Mouse (Mus musculus) heart, embryonic 12.5 days (tissue): ENCODE results near the gene Ankrd63. TPM values are rescaled to one million over a fixed set of nuclear protein-coding genes. Genes with fewer than 3 reads are reported as not detected.
A peak's percentile ranks its signal among the peaks of the same experiment; 100 is the strongest.

ENCODE experiments used
- ATAC-seq: fragments of 200-750 bp; cut with Nextera tagmentation; 2 replicates; pipeline ENCODE4 v1.8.0; 2017; ENCODE audit warnings: moderate TSS enrichment, moderate library complexity; ENCODE audit not compliant: insufficient number of reproducible peaks, low FRiP score
- H3K27ac ChIP-seq: fragments of 300-500 bp; sonication (generic); 2 replicates; pipeline ENCODE4 v1.5.1; 2016; ENCODE audit warnings: mild to moderate bottlenecking, moderate library complexity; ENCODE audit not compliant: poor library complexity, severe bottlenecking
- H3K27me3 ChIP-seq: fragments of 300-500 bp; sonication (generic); replicated peaks from 2 replicates; pipeline ENCODE4 v1.6.1; 2016; ENCODE audit warnings: mild to moderate bottlenecking, moderate library complexity
- H3K36me3 ChIP-seq: fragments of 300-500 bp; sonication (generic); 2 replicates; pipeline ENCODE4 v1.6.1; 2016; ENCODE audit warnings: mild to moderate bottlenecking, moderate library complexity
- H3K4me1 ChIP-seq: fragments of 300-500 bp; sonication (generic); replicated peaks from 2 replicates; pipeline ENCODE4 v1.6.1; 2016; ENCODE audit warnings: mild to moderate bottlenecking
- H3K4me2 ChIP-seq: fragments of 300-500 bp; sonication (generic); 2 replicates; pipeline ENCODE4 v1.6.1; 2016; ENCODE audit warnings: mild to moderate bottlenecking, moderate library complexity
- H3K4me3 ChIP-seq: fragments of 300-500 bp; sonication (generic); 2 replicates; pipeline ENCODE4 v1.5.1; 2016; ENCODE audit warnings: mild to moderate bottlenecking
- H3K9ac ChIP-seq: fragments of 300-500 bp; sonication (generic); 2 replicates; pipeline ENCODE4 v1.6.1; 2016; ENCODE audit warnings: mild to moderate bottlenecking, moderate library complexity
- H3K9me3 ChIP-seq: fragments of 300-500 bp; sonication (generic); replicated peaks from 2 replicates; pipeline ENCODE4 v1.6.1; 2016; ENCODE audit warnings: mild to moderate bottlenecking, moderate library complexity
- WGBS: fragments of 180-500 bp; shearing (Covaris S2); methylation state at CpG from one replicate; pipeline ENCODE4 v1.1.7; 2016; 5-methylcytosine and 5-hydroxymethylcytosine counted together
- polyA plus RNA-seq: library from polyadenylated mRNA; unstranded; fragments of >200 nt; fragmentation: Nextera tagmentation; extraction: Ambion mirVana; gene quantifications from 2 replicates; pipeline ENCODE4 v1.2.1, GENCODE M21; 2016

The Ankrd63 gene
- polyA plus RNA-seq, 1 experiment from 2014 or later = 1.2 TPM

- Histone ChIP-seq H3K27me3 (peaks cover 87% of the 10 kb centered on the region), H3K4me2 (peak overlapping the region; percentile 81), H3K27ac (no peak overlapping the region), H3K4me3 (peak overlapping the region; percentile 49), H3K36me3 (no peaks in the 10 kb centered on the region), H3K4me1 (peaks cover 66% of the 10 kb centered on the region), H3K9me3 (no peaks in the 10 kb centered on the region), H3K9ac (peak overlapping the region; percentile 73)
- 8% methylated on average over 51 of the region's 51 CpGs for WGBS
- no peak for ATAC-seq
Measured at GRCm38 (mm10) chr2:118701971-118702882, 1.5 kb downstream of the Ankrd63 start.

GRCm38 (mm10) chr2:118701161-118701560 lies 2.6 kb downstream of the Ankrd63 start:
- Histone ChIP-seq H3K4me2 (peak overlapping the region; percentile 59; the same call in 1 of the 2 replicates), H3K4me1 (peaks cover 67% of the 10 kb centered on the region), H3K9me3 (no peaks in the 10 kb centered on the region), H3K27ac (no peak overlapping the region), H3K9ac (no peak overlapping the region), H3K4me3 (no peak overlapping the region), H3K27me3 (peaks cover 87% of the 10 kb centered on the region), H3K36me3 (no peaks in the 10 kb centered on the region)
- 15% methylated on average over 5 of the region's 5 CpGs for WGBS
- no peak for ATAC-seq

- Histone ChIP-seq H3K9ac (peak overlapping the region; percentile 38), H3K4me1 (peaks cover 63% of the 10 kb centered on the region), H3K9me3 (no peaks in the 10 kb centered on the region), H3K4me3 (peak overlapping the region; percentile 30), H3K4me2 (peak overlapping the region; percentile 59), H3K27ac (no peak overlapping the region), H3K36me3 (no peaks in the 10 kb centered on the region), H3K27me3 (peaks cover 87% of the 10 kb centered on the region)
- 3% methylated on average over 32 of the region's 32 CpGs for WGBS
- no peak for ATAC-seq
Measured at GRCm38 (mm10) chr2:118700179-118701062, 3.3 kb downstream of the Ankrd63 start.

GRCm38 (mm10) chr2:118697955-118698354 lies 5.8 kb downstream of the Ankrd63 start:
- 53% methylated on average over 7 of the region's 7 CpGs for WGBS
- H3K9ac ChIP-seq = no peak overlapping the region
- H3K9me3 ChIP-seq = no peaks in the 10 kb centered on the region
- no peaks in the 10 kb centered on the region for H3K36me3 ChIP-seq
- H3K27ac ChIP-seq = no peak overlapping the region
- H3K4me3 ChIP-seq = no peak overlapping the region
- no peak for ATAC-seq
- H3K27me3 ChIP-seq = peaks cover 85% of the 10 kb centered on the region
- no peak overlapping the region for H3K4me2 ChIP-seq
- H3K4me1 ChIP-seq = peaks cover 44% of the 10 kb centered on the region

GRCm38 (mm10) chr2:118697311-118697877 lies 6.4 kb downstream of the Ankrd63 start:
- H3K9me3 ChIP-seq = no peaks in the 10 kb centered on the region

GRCm38 (mm10) chr2:118696451-118697308 lies 7.1 kb downstream of the Ankrd63 start:
- Histone ChIP-seq H3K4me1 (peaks cover 36% of the 10 kb centered on the region), H3K27ac (no peak overlapping the region), H3K9me3 (no peaks in the 10 kb centered on the region), H3K4me3 (no peak overlapping the region), H3K4me2 (peak overlapping the region; percentile 5; the same call in 1 of the 2 replicates), H3K27me3 (peaks cover 83% of the 10 kb centered on the region), H3K36me3 (no peaks in the 10 kb centered on the region), H3K9ac (peak overlapping the region; percentile 35; the same call in 1 of the 2 replicates)
- 40% methylated on average over 21 of the region's 21 CpGs for WGBS
- ATAC-seq = no peak

More at GRCm38 (mm10) chr2:118697311-118697877, 6.4 kb downstream of the Ankrd63 start:
- Histone ChIP-seq H3K9ac (0 out of 2 replicates have a peak overlapping the region, but pooled peaks have one; percentile 42), H3K27me3 (peaks cover 85% of the 10 kb centered on the region), H3K27ac (no peak overlapping the region), H3K4me3 (no peak overlapping the region), H3K4me1 (peaks cover 39% of the 10 kb centered on the region), H3K36me3 (no peaks in the 10 kb centered on the region), H3K4me2 (no peak overlapping the region)
- no peak for ATAC-seq
- WGBS = 30% methylated on average over 5 of the region's 5 CpGs

GRCm38 (mm10) chr2:118695677-118696232 lies 8.0 kb downstream of the Ankrd63 start:
- WGBS = 27% methylated on average over 11 of the region's 11 CpGs
- H3K27ac ChIP-seq = no peak overlapping the region
- H3K27me3 ChIP-seq = peaks cover 78% of the 10 kb centered on the region
- H3K9me3 ChIP-seq = no peaks in the 10 kb centered on the region
- H3K4me3 ChIP-seq = no peak overlapping the region
- no peak for ATAC-seq
- H3K9ac ChIP-seq = no peak overlapping the region
- H3K36me3 ChIP-seq = no peaks in the 10 kb centered on the region
- peaks cover 29% of the 10 kb centered on the region for H3K4me1 ChIP-seq
- no peak overlapping the region for H3K4me2 ChIP-seq

- no peaks in the 10 kb centered on the region for H3K36me3 ChIP-seq
- no peak overlapping the region for H3K4me3 ChIP-seq
- no peak overlapping the region for H3K4me2 ChIP-seq
- no peaks in the 10 kb centered on the region for H3K9me3 ChIP-seq
- H3K9ac ChIP-seq = no peak overlapping the region
- WGBS = 81% methylated on average over 19 of the region's 19 CpGs
- H3K27me3 ChIP-seq = peaks cover 82% of the 10 kb centered on the region
- peaks cover 23% of the 10 kb centered on the region for H3K4me1 ChIP-seq
- no peak overlapping the region for H3K27ac ChIP-seq
- ATAC-seq = no peak
Measured at GRCm38 (mm10) chr2:118693370-118693966, 10.3 kb downstream of the Ankrd63 start.

GRCm38 (mm10) chr2:118689875-118690274 lies 13.9 kb downstream of the Ankrd63 start:
- Histone ChIP-seq H3K27me3 (peaks cover 64% of the 10 kb centered on the region), H3K9ac (no peak overlapping the region)

More at GRCm38 (mm10) chr2:118689875-118690274, 13.9 kb downstream of the Ankrd63 start:
- no peak overlapping the region for H3K4me2 ChIP-seq
- H3K36me3 ChIP-seq = no peaks in the 10 kb centered on the region
- 71% methylated on average over 10 of the region's 10 CpGs for WGBS
- ATAC-seq = no peak
- H3K4me3 ChIP-seq = no peak overlapping the region
- no peak overlapping the region for H3K27ac ChIP-seq
- H3K9me3 ChIP-seq = no peaks in the 10 kb centered on the region
- H3K4me1 ChIP-seq = no peaks in the 10 kb centered on the region
